Mouse (Mus musculus) olfactory bulb, adult 2 months (tissue): ENCODE results near the gene Gm48551. TPM values are rescaled to one million over a fixed set of nuclear protein-coding genes. Genes with fewer than 3 reads are reported as not detected.

Experiments
- H3K27ac ChIP-seq: fragments of 200-500 bp; 2 replicates; pipeline ENCODE4 v1.5.1; 2012; ENCODE audit warnings: low read depth, low read length; ENCODE audit not compliant: insufficient read depth
- H3K4me1 ChIP-seq: fragments of 200-500 bp; 2 replicates; pipeline ENCODE4 v1.6.1; 2012; ENCODE audit warnings: low read length; ENCODE audit not compliant: control insufficient read depth, insufficient read depth
- H3K4me3 ChIP-seq: fragments of 200-500 bp; 2 replicates; pipeline ENCODE4 v1.5.1; 2012; ENCODE audit warnings: mild to moderate bottlenecking, low read depth, low read length, moderate library complexity; ENCODE audit not compliant: insufficient read depth
- CTCF ChIP-seq: fragments of 200-500 bp; IDR thresholded peaks from 2 replicates; pipeline ENCODE4 v1.5.1; 2012; ENCODE audit warnings: low read depth, mild to moderate bottlenecking, low read length, moderate library complexity; ENCODE audit not compliant: insufficient read depth
- POLR2A ChIP-seq: fragments of 200-500 bp; IDR thresholded peaks from 2 replicates; pipeline ENCODE4 v1.6.1; 2012; ENCODE audit warnings: mild to moderate bottlenecking, low read depth, low read length, moderate library complexity; ENCODE audit not compliant: insufficient read depth
- WGBS: fragments of 180-500 bp; shearing (Covaris S2); methylation state at CpG from one replicate; pipeline ENCODE4 v1.1.7; 2018; 5-methylcytosine and 5-hydroxymethylcytosine counted together
- polyA plus RNA-seq: library from polyadenylated mRNA; stranded (reverse); fragments of >200 nt; gene quantifications from 2 replicates; pipeline ENCODE4 v1.2.4, GENCODE M21; 2012; ENCODE audit warnings: low replicate concordance; ENCODE audit not compliant: missing spikeins, insufficient read depth, insufficient read length

The Gm48551 gene
- polyA plus RNA-seq, 1 experiment, result not detected

GRCm38 (mm10) chr10:81365073-81365472 lies 19.2 kb upstream of the Gm48551 start:
- no peak overlapping the region for H3K27ac ChIP-seq

GRCm38 (mm10) chr10:81365672-81366476 lies 18.4 kb upstream of the Gm48551 start, which contains the start of gene 4930404N11Rik:
TSS of gene 4930404N11Rik (minus strand) at chr10:81365816.
- WGBS, result 38% methylated on average over 12 of the region's 12 CpGs
- Histone ChIP-seq H3K27ac (no peak within 1 kb of the TSS), H3K4me3 (no peak within 1 kb of the TSS), H3K4me1 (peaks cover 22% of the 10 kb centered on the region)
- TF ChIP-seq POLR2A, result no peak
- TF ChIP-seq CTCF, result no peak

More at GRCm38 (mm10) chr10:81365073-81365472, 19.2 kb upstream of the Gm48551 start:
- TF ChIP-seq POLR2A (no peak), CTCF (no peak)
- no peak overlapping the region for H3K4me3 ChIP-seq
- WGBS, result 56% methylated on average over 4 of the region's 4 CpGs
- peaks cover 27% of the 10 kb centered on the region for H3K4me1 ChIP-seq

- TF ChIP-seq POLR2A, result no peak
- no peak for TF ChIP-seq CTCF
- WGBS, result 67% methylated on average over 6 of the region's 6 CpGs
- no peak overlapping the region for H3K27ac ChIP-seq
Observed at GRCm38 (mm10) chr10:81366477-81367206, 17.6 kb upstream of the Gm48551 start.

GRCm38 (mm10) chr10:81367207-81367495 lies 17.1 kb upstream of the Gm48551 start:
- Histone ChIP-seq H3K4me1 (peaks cover 18% of the 10 kb centered on the region), H3K27ac (no peak overlapping the region), H3K4me3 (no peak overlapping the region)
- 72% methylated on average over 6 of the region's 6 CpGs for WGBS
- TF ChIP-seq POLR2A (no peak), CTCF (no peak)

More at GRCm38 (mm10) chr10:81366477-81367206, 17.6 kb upstream of the Gm48551 start:
- Histone ChIP-seq H3K4me3 (no peak overlapping the region), H3K4me1 (peaks cover 18% of the 10 kb centered on the region)

- WGBS, result 90% methylated on average over 10 of the region's 10 CpGs
- no peak overlapping the region for H3K27ac ChIP-seq
- H3K4me1 ChIP-seq, result peaks cover 20% of the 10 kb centered on the region
- H3K4me3 ChIP-seq, result no peak overlapping the region
- no peak for TF ChIP-seq CTCF
- TF ChIP-seq POLR2A, result no peak
Observed at GRCm38 (mm10) chr10:81375322-81375721, 8.9 kb upstream of the Gm48551 start.

GRCm38 (mm10) chr10:81376561-81377361 lies 7.5 kb upstream of the Gm48551 start:
- Histone ChIP-seq H3K4me1 (peaks cover 20% of the 10 kb centered on the region), H3K27ac (no peak overlapping the region), H3K4me3 (0 out of 2 replicates have a peak overlapping the region, but pooled peaks have one; percentile 91)
- WGBS, result 39% methylated on average over 6 of the region's 6 CpGs
- TF ChIP-seq POLR2A, result no peak
- TF ChIP-seq CTCF, result no peak

- no peak for TF ChIP-seq CTCF
- no peak for TF ChIP-seq POLR2A
- peak overlapping the region; percentile 91 for H3K4me3 ChIP-seq
- H3K4me1 ChIP-seq, result peaks cover 20% of the 10 kb centered on the region
- H3K27ac ChIP-seq, result no peak overlapping the region
- WGBS, result 42% methylated on average over 2 of the region's 2 CpGs
Observed at GRCm38 (mm10) chr10:81377362-81377664, 7.0 kb upstream of the Gm48551 start.

GRCm38 (mm10) chr10:81377793-81378552 lies 6.3 kb upstream of the Gm48551 start, which contains the start of gene Fzr1:
TSS of gene Fzr1 (minus strand) at chr10:81378516.
- Histone ChIP-seq H3K27ac (0 out of 2 replicates have a peak within 1 kb of the TSS, but pooled peaks have one; percentile 37), H3K4me1 (peaks cover 20% of the 10 kb centered on the region), H3K4me3 (peak within 1 kb of the TSS; percentile 91)
- TF ChIP-seq POLR2A, result peak; percentile 64
- no peak for TF ChIP-seq CTCF
- whole genome bisulfite sequencing, result 1% methylated on average over 57 of the region's 59 CpGs
